Mouse (Mus musculus): Measurements from ENCODE around the gene Klhl30. TPM values are rescaled to one million over a fixed set of nuclear protein-coding genes. Genes with fewer than 3 reads are reported as not detected.

The Klhl30 gene
- not detected in 2 replicates for polyA plus RNA-seq (2014; fragmentation: Nextera tagmentation; extraction: Ambion mirVana)

DNA sequence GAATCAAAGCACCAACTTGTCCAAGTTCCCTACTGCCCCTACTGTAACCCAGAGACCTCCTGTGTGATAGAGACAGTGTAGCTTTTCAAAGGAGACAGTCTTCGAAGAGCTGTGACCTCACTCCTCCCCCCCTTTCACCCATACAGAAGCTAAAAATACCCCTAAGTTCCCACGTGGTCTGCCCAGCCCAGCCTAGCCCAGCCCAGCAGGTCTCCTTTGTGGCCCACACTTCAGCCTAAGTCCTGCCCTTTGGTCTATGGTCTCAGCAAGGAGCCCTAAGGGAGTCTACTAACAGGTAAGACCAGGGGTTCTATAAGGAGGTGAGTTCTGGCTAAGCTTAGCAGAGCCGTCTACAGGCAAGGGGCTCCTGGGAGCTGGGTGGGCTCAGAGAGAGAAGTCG, at the start of gene Klhl30:
TSS of gene Klhl30 (plus strand) at position 176 of the 400 bp plus-strand sequence.
- H3K9ac ChIP-seq (ENCODE audit: low read length) = no peak within 1 kb of the TSS
- ATAC-seq (replicated peaks; ENCODE audit: low FRiP score) = no peak
- H3K9me3 ChIP-seq (ENCODE audit: control insufficient read depth, low read length) = no peaks in the 10 kb centered on the region
- no peak for DNase-seq (ENCODE audit: low spot score)
- H3K4me3 ChIP-seq (ENCODE audit: low read depth, low read length) = no peak within 1 kb of the TSS
- no peak within 1 kb of the TSS for H3K27ac ChIP-seq (ENCODE audit: low read depth, low read length)
- H3K4me1 ChIP-seq (replicated peaks; ENCODE audit: control insufficient read depth, insufficient read depth, low read length) = no peaks in the 10 kb centered on the region
- H3K4me2 ChIP-seq (ENCODE audit: low read depth, low read length, severe bottlenecking) = no peak within 1 kb of the TSS
- H3K36me3 ChIP-seq (ENCODE audit: control insufficient read depth, insufficient read depth, low read length) = no peaks in the 10 kb centered on the region
- 58% methylated on average over 4 of the region's 4 CpGs for WGBS
- peaks cover 10% of the 10 kb centered on the region for H3K27me3 ChIP-seq (ENCODE audit: control insufficient read depth, insufficient read depth, low read length)

DNA sequence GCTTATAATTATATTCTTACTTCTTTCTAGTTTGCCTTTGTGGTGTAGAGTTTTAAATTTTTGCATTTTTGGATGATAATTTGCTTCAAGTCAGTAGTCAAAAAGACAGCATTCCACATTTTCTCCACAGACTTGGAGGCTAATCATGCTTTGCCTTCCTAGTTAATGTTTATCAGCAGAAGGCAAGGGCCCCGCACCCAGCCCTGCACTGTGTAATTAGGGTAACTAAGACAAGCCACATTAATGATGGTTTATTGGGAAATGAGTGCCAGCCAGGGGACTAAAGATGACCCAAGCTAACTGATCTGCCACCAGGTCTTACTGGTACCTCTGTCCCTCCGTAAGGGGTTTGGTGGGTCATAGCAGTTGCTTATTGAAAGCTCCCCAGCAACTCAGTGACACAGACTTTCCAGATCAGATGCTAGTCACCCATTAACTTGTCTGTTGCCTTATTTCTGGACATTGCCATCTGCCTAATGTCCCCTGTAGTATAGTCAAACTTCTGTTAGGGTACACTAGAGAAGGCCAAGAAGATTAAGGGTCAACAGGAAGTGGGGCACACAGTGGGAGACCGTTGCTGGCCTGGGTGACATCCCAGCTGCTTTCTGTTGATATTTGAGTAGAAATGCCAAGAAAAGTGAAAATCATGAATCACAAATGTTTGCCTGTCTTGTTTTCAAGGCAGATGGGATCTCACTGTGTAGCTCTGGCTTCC, 49.5 kb upstream of the Klhl30 start:
- Histone ChIP-seq H3K27ac (ENCODE audit: low read depth, low read length) (no peak overlapping the region), H3K4me2 (ENCODE audit: low read depth, low read length, severe bottlenecking) (no peak overlapping the region), H3K36me3 (ENCODE audit: control insufficient read depth, insufficient read depth, low read length) (no peaks in the 10 kb centered on the region; the same call in 1 of the 2 replicates), H3K4me1 (replicated peaks; ENCODE audit: control insufficient read depth, insufficient read depth, low read length) (0 out of 2 replicates have a peak, but pooled peaks cover 2% of the 10 kb centered on the region), H3K9me3 (ENCODE audit: control insufficient read depth, low read length) (no peaks in the 10 kb centered on the region), H3K9ac (ENCODE audit: low read length) (no peak overlapping the region), H3K4me3 (ENCODE audit: low read depth, low read length) (no peak overlapping the region), H3K27me3 (ENCODE audit: control insufficient read depth, insufficient read depth, low read length) (no peaks in the 10 kb centered on the region)
- 90% methylated on average over 3 of the region's 3 CpGs for WGBS
- DNase-seq (ENCODE audit: low spot score) (no peak), ATAC-seq (replicated peaks; ENCODE audit: low FRiP score) (no peak)

DNA sequence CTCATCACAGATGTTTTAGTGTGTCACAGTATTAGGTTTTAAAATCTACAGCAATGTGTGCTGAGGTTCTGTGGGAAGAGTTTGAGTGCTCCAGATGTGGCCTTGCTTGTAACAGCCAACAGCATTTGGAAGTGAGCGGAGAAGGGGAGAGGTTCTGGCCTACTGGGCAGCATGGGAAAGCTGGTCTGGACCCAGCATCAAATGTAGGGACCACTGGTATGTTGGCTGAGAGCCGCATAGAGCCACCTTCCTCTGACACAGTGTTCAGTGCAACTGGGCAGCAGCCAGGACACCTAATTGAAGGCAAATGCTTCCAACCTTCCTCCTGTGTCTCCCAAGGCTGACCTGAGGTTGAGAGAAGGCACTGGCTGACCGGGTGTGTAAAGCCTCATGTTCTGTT, 48.8 kb upstream of the Klhl30 start:
- no peaks in the 10 kb centered on the region for H3K9me3 ChIP-seq (ENCODE audit: control insufficient read depth, low read length)
- H3K4me1 ChIP-seq (replicated peaks; ENCODE audit: control insufficient read depth, insufficient read depth, low read length) = 0 out of 2 replicates have a peak, but pooled peaks cover 2% of the 10 kb centered on the region
- H3K4me2 ChIP-seq (ENCODE audit: low read depth, low read length, severe bottlenecking) = no peak overlapping the region
- ATAC-seq (replicated peaks; ENCODE audit: low FRiP score) (no peak), DNase-seq (ENCODE audit: low spot score) (no peak)
- no peak overlapping the region for H3K4me3 ChIP-seq (ENCODE audit: low read depth, low read length)
- WGBS = 90% methylated on average over 3 of the region's 3 CpGs
- no peaks in the 10 kb centered on the region; the same call in 1 of the 2 replicates for H3K36me3 ChIP-seq (ENCODE audit: control insufficient read depth, insufficient read depth, low read length)
- H3K27ac ChIP-seq (ENCODE audit: low read depth, low read length) = no peak overlapping the region
- H3K9ac ChIP-seq (ENCODE audit: low read length) = no peak overlapping the region
- no peaks in the 10 kb centered on the region for H3K27me3 ChIP-seq (ENCODE audit: control insufficient read depth, insufficient read depth, low read length)

DNA sequence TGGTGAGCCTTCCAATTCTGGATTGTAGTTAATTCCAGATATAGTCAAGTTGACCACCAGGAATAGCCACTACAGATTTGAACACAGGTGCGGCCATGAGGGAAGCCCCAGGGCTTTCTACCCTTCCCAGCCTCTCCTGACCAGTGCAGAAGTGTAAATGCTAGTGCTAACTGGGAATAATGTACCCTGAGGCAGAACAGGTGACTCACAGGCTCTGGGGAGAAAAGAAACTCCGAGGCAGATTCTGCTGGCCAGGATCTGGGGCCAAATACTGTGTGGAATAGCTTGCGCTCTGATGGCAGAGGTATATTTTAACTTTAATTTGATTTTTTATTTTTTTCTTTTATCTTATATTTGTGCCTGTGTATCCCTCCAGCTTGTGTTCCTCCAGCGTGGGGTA, 46.2 kb upstream of the Klhl30 start:
- Histone ChIP-seq H3K9ac (ENCODE audit: low read length) (no peak overlapping the region), H3K27me3 (ENCODE audit: control insufficient read depth, insufficient read depth, low read length) (no peaks in the 10 kb centered on the region), H3K36me3 (ENCODE audit: control insufficient read depth, insufficient read depth, low read length) (no peaks in the 10 kb centered on the region; the same call in 1 of the 2 replicates), H3K4me1 (replicated peaks; ENCODE audit: control insufficient read depth, insufficient read depth, low read length) (no peaks in the 10 kb centered on the region), H3K4me2 (ENCODE audit: low read depth, low read length, severe bottlenecking) (no peak overlapping the region), H3K9me3 (ENCODE audit: control insufficient read depth, low read length) (no peaks in the 10 kb centered on the region), H3K4me3 (ENCODE audit: low read depth, low read length) (no peak overlapping the region), H3K27ac (ENCODE audit: low read depth, low read length) (no peak overlapping the region)
- 93% methylated on average over 4 of the region's 4 CpGs for WGBS
- ATAC-seq (replicated peaks; ENCODE audit: low FRiP score) (no peak), DNase-seq (ENCODE audit: low spot score) (no peak)

DNA sequence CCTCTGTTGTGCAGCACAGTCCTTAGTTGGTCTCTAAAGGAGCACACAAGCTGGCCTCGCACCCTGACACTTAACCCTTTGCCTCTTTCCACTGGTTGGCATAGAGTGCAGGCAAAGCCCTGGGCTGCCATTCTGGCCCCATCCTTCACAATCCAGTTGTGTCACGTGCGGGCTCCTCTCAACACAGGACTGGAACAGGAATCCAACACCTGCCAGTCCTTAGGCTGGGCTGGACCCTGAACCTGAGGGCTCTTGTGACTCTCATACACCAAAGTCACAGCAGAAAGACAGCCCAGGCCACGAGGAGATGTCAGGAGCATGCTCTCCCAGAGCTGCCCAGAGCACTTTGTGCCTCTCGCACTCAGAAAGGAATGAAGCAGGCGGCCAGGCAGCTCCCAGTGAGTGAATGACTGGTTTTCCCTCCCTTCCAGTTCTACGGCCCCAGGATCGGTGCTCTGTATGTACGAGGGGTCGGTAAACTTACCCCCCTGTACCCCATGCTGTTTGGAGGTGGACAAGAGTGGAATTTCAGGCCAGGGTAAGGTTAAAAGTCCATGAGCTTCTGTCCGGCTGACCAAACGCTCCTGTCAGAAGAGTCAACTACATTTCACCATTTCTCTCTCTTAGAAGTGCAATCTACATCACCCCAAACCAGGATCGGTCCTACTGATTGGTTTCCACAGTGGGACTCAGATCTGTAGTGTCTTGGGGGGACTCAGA, 41.3 kb upstream of the Klhl30 start:
- Histone ChIP-seq H3K9me3 (ENCODE audit: control insufficient read depth, low read length) (no peaks in the 10 kb centered on the region), H3K9ac (ENCODE audit: low read length) (no peak overlapping the region), H3K27me3 (ENCODE audit: control insufficient read depth, insufficient read depth, low read length) (no peaks in the 10 kb centered on the region), H3K4me1 (replicated peaks; ENCODE audit: control insufficient read depth, insufficient read depth, low read length) (peaks cover 5% of the 10 kb centered on the region; the same call in 1 of the 2 replicates), H3K36me3 (ENCODE audit: control insufficient read depth, insufficient read depth, low read length) (no peaks in the 10 kb centered on the region; the same call in 1 of the 2 replicates), H3K4me3 (ENCODE audit: low read depth, low read length) (no peak overlapping the region), H3K27ac (ENCODE audit: low read depth, low read length) (no peak overlapping the region), H3K4me2 (ENCODE audit: low read depth, low read length, severe bottlenecking) (no peak overlapping the region)
- ATAC-seq (replicated peaks; ENCODE audit: low FRiP score) = no peak
- WGBS = 90% methylated on average over 13 of the region's 13 CpGs
- DNase-seq (ENCODE audit: low spot score) = no peak

DNA sequence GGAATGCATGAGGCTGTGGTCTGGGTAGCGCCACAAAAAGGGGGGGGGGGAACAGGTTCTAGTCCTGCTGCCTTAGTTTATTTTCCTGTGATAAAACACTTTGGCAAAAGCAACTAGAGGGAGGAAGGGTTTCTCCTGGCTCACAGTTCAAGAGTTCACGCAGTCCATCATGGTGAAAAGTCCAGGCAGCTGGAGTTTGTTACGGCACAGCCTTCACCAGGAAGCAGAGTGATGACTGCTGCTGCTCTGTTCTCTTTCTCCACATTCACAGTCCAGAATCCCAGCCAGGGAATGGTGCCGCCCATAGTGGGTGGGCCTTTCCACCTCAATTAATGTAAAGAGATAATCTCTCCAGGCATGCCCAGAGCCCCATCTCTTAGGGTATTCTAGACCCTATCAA, 38.5 kb upstream of the Klhl30 start:
- no peak overlapping the region for H3K9ac ChIP-seq (ENCODE audit: low read length)
- peaks cover 5% of the 10 kb centered on the region; the same call in 1 of the 2 replicates for H3K4me1 ChIP-seq (replicated peaks; ENCODE audit: control insufficient read depth, insufficient read depth, low read length)
- no peak for DNase-seq (ENCODE audit: low spot score)
- no peak overlapping the region for H3K27ac ChIP-seq (ENCODE audit: low read depth, low read length)
- no peaks in the 10 kb centered on the region for H3K9me3 ChIP-seq (ENCODE audit: control insufficient read depth, low read length)
- no peaks in the 10 kb centered on the region for H3K36me3 ChIP-seq (ENCODE audit: control insufficient read depth, insufficient read depth, low read length)
- no peak overlapping the region for H3K4me3 ChIP-seq (ENCODE audit: low read depth, low read length)
- H3K27me3 ChIP-seq (ENCODE audit: control insufficient read depth, insufficient read depth, low read length) = no peaks in the 10 kb centered on the region
- no peak for ATAC-seq (replicated peaks; ENCODE audit: low FRiP score)
- H3K4me2 ChIP-seq (ENCODE audit: low read depth, low read length, severe bottlenecking) = no peak overlapping the region
- WGBS = 90% methylated on average over 4 of the region's 4 CpGs

DNA sequence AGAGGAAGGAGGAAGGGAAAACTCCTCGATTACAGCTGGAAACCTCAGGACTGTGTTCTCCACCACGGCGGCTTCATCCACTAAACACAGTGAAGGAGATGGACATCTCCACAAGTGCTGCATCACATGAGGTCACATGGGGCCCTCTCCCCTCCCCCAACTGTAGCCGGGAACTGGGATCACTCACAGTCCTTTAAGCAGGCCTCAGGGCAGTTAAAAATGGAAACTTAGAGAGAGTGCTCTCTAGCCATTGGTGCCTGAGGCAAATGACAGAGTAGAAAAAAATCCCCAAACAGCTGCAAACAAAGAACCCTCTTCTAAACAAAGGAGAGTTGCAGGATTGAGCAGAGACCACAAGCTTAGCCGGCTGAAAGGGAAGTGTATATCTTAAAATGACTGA, 37.6 kb upstream of the Klhl30 start:
- WGBS = 42% methylated on average over 5 of the region's 5 CpGs
- 0 out of 2 replicates have a peak, but pooled peaks have one; percentile 44 for ATAC-seq (replicated peaks; ENCODE audit: low FRiP score)
- H3K9ac ChIP-seq (ENCODE audit: low read length) = no peak overlapping the region; the same call in 1 of the 2 replicates

DNA sequence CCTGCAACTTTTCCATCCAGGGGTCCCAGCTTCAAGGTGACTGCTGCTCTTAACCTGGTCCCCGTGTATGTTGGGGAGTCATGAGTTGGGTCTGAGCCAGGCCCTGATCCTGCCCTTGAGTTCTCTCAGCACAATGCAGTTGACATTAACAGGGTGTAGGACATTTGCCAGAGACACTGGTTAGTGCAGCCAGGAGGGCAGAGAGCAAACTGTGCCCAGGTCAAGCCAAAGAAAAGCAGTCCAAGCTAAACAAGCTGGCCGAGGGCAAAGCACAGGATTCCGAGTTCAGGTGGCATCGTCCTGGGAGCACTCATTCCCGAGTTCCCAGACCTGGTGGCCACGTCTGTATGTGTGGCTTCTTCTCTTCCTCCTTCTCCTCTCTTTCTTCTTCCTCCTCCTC, 33.2 kb upstream of the Klhl30 start:
- Histone ChIP-seq H3K4me1 (replicated peaks; ENCODE audit: control insufficient read depth, insufficient read depth, low read length) (peaks cover 5% of the 10 kb centered on the region; the same call in 1 of the 2 replicates), H3K9me3 (ENCODE audit: control insufficient read depth, low read length) (no peaks in the 10 kb centered on the region), H3K4me2 (ENCODE audit: low read depth, low read length, severe bottlenecking) (no peak overlapping the region), H3K4me3 (ENCODE audit: low read depth, low read length) (no peak overlapping the region), H3K27me3 (ENCODE audit: control insufficient read depth, insufficient read depth, low read length) (no peaks in the 10 kb centered on the region), H3K27ac (ENCODE audit: low read depth, low read length) (no peak overlapping the region), H3K9ac (ENCODE audit: low read length) (no peak overlapping the region), H3K36me3 (ENCODE audit: control insufficient read depth, insufficient read depth, low read length) (no peaks in the 10 kb centered on the region)
- ATAC-seq (replicated peaks; ENCODE audit: low FRiP score) = no peak
- no peak for DNase-seq (ENCODE audit: low spot score)
- WGBS = 91% methylated on average over 6 of the region's 6 CpGs

More for the DNA sequence above, 37.6 kb upstream of the Klhl30 start:
- no peaks in the 10 kb centered on the region for H3K9me3 ChIP-seq (ENCODE audit: control insufficient read depth, low read length)
- no peaks in the 10 kb centered on the region for H3K36me3 ChIP-seq (ENCODE audit: control insufficient read depth, insufficient read depth, low read length)
- H3K27me3 ChIP-seq (ENCODE audit: control insufficient read depth, insufficient read depth, low read length) = no peaks in the 10 kb centered on the region
- no peak overlapping the region for H3K4me2 ChIP-seq (ENCODE audit: low read depth, low read length, severe bottlenecking)
- DNase-seq (ENCODE audit: low spot score) = peak; percentile 66
- peaks cover 5% of the 10 kb centered on the region; the same call in 1 of the 2 replicates for H3K4me1 ChIP-seq (replicated peaks; ENCODE audit: control insufficient read depth, insufficient read depth, low read length)
- no peak overlapping the region for H3K4me3 ChIP-seq (ENCODE audit: low read depth, low read length)
- 0 out of 2 replicates have a peak overlapping the region, but pooled peaks have one; percentile 3 for H3K27ac ChIP-seq (ENCODE audit: low read depth, low read length)

Measured in forebrain, embryonic 11.5 days (tissue).